Mouse (Mus musculus) left cerebral cortex, adult 8-10 months (tissue): Measurements from ENCODE around the gene Syce1. TPM values are rescaled to one million over a fixed set of nuclear protein-coding genes. Genes with fewer than 3 reads are reported as not detected.

Experiments
- DNase-seq, 2 experiments: peaks; one replicate each; pipeline ENCODE4 v3.0.0; 2022; ENCODE audit warnings: low spot score in 2 of 2
- total RNA-seq, 4 experiments: library from RNA; stranded (reverse); gene quantifications; 2 replicates each; pipeline ENCODE4 v1.2.4; 2022

The Syce1 gene
- total RNA-seq, result under 1 TPM in 3 of 4 experiments, not detected in 1; 0.40 to 0.91 (median 0.46) TPM

DNA sequence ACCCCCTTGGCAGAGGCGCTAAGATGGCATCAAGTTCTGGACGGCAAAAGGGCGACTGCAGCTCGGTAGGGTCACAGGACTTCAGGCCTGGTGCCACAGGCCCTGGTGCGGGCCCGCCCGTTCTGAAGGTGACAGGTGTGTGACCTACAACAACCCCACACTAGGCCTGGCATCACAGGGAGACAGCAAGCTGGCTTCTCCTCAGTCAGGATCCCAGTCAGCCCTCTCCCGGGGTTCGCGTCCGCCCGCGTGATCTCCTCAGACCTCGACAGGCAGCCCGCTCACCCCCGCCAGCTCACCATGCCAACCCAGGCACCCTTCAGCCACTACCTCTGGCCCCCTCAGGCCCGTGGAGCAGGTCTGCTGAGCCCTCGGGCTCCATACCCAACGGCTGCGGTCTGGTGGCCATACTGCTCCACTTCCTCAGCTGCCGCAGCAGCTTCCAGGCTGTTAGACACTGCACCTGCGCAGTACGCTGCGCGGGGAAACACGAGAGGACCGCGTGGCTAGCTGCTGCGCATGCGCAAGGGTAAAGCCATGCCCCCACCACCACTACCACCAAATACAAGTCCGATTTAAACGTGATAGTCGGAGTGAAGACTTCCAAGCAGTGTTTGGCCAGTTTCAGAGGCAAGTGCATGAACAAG lies at the start of gene Syce1:
Gene Syce1, minus strand, starts transcription at position 447 of the 647 bp plus-strand sequence.
- DNase-seq, result no peak

DNA sequence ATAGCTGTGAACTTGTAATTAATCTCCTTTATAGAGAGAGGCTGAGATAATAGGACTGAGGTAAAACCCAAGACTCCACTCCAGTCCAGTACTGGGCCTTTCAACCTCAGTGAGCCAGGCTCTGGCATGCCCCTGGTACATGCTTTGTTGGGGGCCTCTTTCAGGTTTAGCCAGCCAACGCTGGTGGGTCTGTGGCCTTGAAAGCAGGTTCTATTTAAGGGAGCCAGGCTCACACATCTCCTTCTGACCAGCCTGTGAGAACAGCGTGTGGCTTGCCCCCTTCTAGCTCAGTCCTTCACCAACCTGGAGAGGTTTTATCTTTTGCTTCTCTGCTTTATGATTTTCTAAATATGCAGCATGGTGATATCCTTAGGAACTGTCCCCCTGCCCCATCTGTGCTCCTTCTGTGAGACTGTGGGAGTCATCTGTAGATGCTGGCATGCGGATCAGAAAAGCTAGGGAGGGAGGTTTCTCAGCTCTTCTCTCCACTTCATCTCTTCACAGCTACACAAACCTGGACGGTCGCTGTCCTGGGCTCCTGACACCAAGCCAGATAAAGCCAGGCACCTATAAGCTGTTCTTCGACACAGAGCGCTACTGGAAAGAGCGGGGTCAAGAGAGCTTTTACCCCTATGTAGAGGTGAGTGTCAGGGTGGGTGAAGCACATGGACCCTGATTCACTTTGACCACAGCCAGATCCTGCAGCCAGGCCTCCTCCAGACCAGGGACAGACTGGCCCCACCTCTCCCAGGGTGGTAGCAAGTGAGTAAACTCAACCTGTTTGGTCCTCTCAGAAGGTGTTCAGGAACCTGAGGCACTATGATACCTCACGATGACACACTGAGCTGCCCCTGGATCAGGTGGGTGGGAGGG lies 48.8 kb upstream of the Syce1 start:
- peak in 1 of 2 experiments; percentile 72 for DNase-seq

DNA sequence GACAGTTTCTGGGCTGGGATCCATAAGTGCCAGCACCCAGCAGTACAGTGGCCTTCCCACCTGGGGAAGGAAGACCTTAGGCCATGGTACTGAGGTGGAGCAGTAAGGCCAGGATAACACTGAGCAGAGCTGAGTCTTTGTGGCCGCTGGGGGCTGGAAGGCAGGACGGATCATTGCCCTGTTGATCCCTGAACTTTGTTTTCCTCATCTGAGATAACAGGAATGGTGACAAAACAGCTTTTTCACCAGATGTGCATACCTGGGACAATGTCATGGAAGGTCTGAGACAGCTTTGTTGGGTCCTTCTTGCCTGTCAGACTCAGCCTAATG lies 48.1 kb upstream of the Syce1 start:
- DNase-seq, result no peak

DNA sequence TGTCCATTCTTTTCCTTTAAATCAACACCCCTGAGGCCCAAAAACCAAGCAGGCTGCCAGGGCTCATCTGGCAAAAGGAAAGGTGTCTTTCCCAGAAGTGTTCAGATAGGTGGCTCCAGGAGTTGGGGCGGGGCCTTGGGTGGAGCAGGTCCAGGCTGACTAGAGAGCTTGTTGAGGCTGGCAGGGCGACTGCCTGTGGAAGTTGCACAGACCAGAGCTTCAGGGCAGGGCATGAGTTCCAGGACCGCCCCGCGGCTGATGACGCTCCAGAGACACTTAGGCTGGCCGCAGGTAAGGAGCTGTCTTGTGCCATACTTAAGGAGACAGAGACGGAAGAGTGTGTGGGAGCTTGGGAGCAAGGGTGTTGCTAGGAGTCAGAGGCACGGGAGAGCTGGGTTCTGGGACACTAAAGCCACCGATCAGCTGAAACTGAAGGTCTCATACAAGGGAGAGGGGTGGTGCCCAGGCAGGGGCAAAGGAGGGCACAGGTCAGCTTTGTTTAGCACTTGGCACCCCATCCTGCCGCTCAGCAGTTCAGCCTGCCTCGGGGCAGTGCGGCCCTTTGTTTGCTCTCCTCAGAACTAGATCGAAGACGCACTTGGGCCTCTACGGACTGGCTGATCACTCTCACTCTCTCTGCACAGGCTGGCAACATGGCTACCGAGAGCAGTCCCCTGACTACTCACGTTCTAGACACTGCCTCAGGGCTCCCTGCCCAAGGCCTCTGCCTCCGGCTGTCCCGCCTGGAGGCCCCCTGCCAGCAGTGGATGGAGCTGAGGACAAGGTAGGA lies 47.5 kb upstream of the Syce1 start, which contains the start of gene Urah:
Gene Urah, plus strand, starts transcription at position 51 of the 790 bp plus-strand sequence.
- DNase-seq, result no peak

DNA sequence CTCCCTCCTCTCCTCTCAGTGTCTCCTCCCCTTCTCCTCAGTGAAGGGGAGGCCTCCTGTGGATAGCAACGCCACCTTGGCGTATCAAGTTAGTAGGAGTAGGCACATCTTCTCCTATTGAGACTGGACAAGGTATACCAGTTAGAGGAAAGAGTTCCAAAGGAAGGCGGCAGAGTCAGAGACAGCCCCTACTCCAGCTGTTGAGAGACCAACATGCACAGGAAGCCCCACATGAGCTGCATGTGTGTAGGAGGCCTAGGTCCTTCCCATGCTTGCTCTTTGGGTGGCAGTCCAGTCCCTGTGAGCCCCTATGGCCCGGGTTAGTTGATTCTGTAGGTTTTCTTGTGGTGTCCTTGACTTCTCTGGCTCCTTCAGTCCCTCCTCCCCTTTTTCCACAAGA lies 45.7 kb upstream of the Syce1 start:
- DNase-seq, result no peak

DNA sequence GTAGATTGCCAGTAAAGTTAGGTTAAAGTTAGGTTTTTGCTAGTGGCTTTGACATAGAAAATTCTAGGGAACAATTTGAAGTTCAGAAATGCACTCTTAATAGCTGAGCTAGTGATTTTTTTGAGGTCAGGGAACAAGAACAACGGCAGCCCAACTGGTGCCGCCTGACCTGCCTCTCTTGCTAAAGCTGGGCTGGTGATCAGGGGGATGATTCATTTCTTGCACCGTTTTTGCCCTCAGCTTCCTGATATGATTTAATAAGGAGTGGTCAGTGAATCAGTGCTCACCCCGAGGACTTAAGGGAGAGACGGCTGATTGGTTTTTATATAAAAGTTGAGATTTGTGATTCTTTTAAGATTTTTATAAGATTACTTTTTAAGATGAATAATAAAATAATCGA lies 43.8 kb upstream of the Syce1 start:
- DNase-seq, result no peak

DNA sequence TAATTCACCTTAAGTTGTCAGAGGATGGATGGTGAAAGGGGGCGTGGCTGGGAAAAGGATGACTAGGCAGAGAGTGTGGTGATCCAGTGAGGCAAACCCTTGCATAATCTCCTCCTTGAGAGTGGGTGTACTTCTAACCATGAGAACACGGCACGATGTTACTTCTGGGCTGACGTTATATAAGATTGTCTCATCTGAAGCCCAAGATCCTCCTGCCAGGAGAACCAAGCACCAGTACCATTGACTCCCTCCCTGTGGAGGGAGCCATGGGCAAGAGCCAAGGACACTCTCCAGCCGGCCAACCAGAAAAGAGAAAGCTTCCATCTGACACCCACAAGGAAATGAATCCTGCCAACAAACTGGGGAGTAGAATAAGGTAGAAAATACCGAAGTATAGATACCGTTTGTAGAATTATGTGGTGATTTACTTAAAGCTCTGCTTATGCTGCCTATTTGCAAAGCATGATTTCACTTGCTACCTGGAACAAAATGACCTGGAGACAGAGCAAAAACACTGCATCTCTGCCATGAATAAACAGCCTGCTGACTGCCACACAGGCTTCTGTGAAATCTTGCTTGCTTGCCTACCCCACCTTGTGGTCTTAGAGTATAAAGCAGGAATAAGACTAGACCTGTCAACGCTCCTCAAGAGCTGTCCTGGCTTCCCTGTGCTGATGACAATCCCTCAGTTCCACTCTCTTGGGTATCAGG lies 40.7 kb upstream of the Syce1 start:
- peak; percentile 31 to 84 for DNase-seq

DNA sequence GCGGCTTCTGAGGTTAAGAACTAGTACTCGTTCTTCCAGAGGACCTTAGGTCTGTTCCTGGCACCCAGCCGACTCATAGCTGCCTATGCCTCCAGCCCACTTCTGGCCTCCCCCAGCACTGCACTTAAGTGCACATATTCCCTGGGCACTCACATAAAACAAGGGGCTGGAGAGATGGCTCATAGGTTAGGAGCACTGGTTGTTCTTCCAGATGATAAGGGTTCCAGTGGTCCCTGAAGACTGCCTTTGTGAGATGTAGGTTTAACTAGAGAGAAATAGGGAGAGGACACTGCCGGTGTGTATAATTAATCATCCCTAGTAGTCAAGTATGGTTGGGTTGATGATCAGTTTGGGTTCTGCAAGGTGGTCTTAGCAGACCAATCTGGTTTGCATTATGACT lies 35.1 kb upstream of the Syce1 start:
- DNase-seq, result no peak

DNA sequence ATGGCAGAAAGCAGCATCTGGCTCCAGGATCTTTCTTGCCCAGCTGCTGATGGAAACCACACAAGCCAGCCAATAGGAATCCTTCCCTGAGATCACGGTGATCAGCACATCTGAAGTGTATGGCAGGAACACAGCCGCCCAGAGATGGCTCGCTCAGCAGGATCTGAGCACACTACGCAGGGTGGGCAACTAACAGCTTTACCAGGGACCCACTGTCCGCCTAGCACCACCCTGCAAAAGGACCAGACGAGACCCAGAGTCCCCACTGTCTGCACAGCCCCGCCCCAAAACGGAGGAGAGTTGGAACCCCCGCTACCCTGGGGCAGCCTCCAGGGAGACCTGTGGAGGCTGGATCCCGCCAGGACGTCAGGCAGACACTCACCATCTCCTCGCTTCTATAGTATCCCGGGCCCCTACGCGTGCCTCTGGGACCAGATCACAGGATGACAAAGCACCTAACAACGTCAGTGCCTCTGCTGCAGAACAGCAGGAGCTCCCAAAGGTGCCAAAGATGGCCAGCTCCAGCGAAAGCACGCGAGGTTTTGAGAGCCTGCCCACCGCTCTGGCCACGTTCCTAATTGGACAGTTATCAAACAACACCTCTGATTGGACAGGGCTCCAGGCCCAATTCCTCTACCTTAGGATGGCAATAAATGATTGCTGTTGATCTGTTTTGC lies 34.1 kb upstream of the Syce1 start, which contains the start of gene Zfp941:
Gene Zfp941, minus strand, starts transcription at position 526 of the 677 bp plus-strand sequence.
- peak; percentile 45 to 78 for DNase-seq

DNA sequence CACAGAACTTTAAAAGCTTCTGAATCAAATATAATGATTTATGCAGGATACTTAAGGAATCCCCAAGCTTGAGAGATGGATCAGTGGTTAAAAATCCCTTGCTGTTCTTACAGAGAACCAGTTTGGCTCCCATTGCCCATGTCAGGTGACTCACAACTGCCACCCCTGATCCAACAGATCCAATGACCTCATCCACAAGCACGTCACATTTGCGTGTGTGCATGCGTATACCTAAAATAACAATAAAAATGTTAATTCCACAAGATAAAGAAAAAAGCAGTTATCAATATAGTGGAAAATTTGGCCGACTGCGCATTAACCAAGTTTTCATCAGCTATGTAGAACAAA lies 33.6 kb upstream of the Syce1 start:
- DNase-seq, result no peak

DNA sequence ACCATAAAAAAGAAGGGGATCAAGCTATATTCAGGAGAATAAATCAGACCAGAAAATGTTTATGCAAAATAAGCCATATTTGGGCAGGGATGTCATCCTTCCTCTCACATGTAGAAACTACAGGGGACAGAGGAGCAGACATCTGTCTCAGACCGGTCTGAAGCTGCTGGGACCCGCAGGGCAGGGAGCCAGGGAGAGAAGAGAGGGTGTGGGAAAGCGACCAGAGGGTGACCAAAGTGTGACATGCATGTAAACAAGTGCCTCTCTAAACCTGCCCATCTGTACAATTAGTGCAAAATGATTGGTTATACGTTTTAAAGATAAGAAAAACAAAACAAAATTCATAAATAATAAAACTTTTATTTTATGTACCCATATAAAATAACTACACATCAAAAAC lies 32.5 kb upstream of the Syce1 start:
- DNase-seq, result no peak

DNA sequence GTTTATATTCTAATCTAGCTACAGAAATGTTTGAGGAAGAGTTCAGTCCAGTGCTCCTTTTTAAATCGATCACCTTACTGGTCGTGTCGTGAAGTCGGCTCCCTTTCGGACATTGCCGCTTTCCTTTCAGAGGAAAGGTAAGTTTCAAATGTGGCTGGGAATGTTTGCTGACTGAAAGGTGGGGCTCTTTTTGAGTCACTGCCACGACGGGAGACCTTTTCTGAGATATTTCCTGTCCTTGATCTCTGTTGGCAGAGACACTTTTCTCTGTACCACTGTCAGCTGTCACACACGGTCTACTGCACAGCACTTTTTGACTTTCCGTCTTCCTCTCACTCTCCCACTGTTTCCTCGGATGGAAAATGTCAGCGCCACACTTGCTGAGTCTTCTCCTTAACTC lies 25.2 kb upstream of the Syce1 start:
- DNase-seq, result no peak

DNA sequence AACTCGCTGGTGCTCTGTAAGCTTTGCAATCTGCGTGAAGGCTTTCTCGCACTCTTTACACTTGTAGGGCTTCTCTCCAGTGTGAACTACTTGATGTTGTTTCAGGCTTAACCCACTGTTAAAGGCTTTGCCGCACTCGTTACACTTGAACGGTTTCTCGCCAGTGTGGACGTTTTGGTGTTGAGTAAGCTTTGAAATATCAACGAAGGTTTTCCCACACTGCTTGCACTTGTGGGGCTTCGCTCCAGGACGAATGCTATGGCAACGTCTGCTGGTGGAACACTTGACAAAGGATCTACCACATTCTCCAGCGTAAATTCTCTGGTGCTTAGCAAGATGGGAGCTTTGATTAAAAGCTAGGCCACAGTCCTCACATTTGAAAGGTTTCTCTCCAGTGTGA lies 24.1 kb upstream of the Syce1 start:
- no peak for DNase-seq

DNA sequence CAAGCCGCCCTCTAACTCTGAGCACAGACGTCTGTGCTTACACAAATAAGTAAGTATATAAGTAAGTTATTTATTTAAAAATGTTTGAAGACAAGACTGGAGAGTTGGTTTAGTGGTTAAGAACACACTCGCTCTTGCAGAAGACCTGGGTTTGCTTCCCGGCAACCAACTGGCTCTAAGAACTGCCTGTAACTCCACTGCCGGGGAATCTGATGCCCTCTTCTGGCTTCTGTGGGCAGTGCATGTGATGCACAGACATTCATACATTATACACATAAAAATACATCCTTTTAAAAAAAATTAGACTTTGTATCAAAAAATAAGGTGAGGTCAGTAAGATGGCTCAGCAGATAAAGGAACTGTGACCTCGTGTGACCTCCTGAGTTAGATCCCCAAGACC lies 22.8 kb upstream of the Syce1 start:
- no peak for DNase-seq

DNA sequence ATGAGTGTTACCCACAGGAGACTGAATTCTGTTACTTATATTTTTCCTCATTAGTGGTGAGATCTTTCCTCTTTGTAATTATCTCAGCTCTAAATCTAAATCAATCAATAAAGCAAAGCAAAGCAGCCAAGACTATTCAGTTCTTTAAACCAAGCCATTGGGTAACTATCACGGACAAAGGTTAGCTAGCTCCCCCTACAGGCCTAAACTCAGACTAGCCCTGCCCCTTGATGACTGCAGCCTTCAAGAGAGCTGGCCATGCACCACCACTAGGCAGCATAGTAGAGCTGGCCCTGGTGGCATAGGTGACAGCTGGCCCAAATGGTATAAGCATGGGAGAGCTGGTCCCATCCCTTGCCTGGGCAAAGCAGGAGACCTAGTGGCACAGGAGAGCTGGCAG lies 18.1 kb upstream of the Syce1 start:
- peak in 1 of 2 experiments; percentile 55 for DNase-seq

DNA sequence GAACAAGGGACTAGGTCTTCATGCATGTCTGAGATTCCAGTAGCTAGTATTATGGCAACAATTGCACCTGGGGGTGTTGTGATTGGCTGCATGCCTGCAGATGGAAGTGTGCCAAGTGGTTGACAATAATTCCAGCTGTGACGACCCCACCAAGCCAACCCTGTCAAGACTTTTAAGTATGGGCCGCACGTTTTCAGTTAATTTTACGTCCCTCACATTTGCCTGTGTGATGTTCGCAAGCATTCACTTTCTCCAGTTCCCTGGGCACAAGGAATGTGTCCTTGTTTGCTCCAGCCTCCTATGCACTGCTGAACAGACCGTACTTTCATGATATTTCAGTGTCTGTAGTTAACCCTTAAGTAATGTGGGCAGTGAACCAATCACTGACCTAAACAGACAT lies 15.0 kb upstream of the Syce1 start:
- no peak for DNase-seq

DNA sequence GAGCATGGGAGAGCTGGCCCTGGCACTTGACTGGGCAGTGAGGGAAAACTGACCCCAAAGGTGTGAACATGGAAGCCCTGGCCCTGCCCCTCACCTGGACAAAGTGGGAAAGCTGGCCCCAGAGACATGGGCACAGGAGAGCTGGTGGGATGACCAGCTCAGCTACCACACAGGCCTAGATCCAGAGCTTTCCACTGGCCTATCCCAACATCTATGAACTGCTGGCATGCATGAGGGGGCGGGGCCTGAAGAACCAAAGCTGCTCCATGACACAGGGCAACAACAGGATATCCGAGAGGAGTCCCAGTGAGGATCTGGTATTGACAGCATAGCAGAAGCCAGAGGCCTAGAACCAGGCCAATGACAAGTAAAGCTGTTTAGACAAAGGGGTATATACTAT lies 10.6 kb upstream of the Syce1 start:
- DNase-seq, result no peak

DNA sequence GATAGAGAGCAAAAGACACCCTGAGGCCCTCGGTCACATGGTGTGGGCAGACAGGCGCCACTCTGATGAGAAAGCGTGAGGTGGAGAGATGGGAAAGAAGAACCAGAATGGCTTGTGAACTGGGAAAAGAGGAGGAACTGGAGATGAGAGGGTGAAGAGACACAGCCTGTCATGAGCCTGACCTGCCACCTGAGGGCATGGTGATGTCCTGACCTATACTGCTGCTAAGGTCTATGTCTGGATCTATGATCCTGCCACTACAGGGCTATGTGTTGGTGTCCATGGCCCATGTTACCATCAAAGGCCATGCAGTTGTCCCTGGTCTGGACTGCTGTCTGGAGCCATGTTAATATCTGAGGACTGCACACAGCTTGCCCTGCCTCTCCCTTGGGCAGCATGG lies 10.0 kb upstream of the Syce1 start:
- DNase-seq, result no peak

DNA sequence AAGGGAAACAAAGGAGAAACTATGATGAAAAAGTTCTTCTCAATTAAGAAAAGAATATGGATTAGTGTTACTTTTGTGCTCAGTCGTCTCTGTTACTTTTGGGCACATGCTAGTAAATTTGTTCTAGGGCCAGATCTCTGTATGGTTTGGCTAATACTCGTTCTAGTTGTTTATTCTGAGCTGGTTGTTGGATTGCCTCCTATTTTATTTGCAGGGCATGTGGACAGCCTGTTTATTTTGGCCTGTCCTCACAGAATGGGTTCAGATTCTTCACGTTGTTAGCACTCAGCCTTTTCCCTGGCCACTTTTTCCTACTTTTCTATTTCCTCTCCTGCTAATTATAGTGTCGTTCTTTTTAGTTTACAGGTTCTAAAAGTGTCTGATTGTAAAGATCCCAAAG lies 5.9 kb upstream of the Syce1 start:
- no peak for DNase-seq

DNA sequence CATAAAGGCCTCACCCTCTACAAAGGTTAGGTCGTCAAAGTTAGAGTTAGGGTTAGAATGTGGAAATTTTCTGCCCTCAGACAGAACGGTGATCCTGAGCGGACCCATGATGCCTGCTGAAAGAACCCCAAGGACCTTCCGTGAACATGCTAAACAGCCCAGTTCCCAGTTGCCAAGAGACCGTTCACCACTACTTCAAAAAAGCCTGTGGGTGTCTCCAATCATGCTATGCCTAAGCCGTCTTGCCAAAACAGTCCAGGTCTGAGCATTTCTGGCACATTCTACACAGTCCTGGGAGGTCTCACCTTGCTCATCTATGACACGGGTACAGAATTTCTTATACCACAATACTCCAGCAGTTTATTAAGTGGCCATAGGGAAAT lies 392 bp upstream of the Syce1 start:
- DNase-seq, result no peak

DNA sequence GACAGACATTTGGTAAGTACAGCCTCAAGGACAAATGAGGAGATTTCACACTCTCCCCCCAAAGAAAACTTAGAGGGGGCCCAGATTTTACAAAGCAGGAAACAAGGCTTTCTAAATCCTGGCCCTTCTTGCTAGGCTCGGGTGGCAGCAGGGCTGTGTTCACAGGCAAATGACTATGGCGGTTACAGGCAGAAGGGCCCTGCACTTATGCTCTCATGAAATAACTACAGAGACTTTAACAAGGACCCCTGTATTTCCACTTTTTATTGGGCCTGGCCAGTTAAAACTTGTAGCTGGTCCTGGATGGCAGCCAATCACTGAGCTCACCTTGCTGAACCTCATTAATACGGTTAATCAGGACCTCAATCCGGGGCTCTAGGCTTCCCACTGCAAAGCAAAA lies 7.1 kb downstream of the Syce1 start:
- no peak for DNase-seq
